Mouse (Mus musculus): ENCODE measurements at regions not wholly inside any gene's neighbourhood (a gene's known extent, or its start where the extent isn't known, plus 50 kb on each side); places are given as distances from the start of the nearest gene placed in this dataset.
"Not testable (repeated sequence)": the region's sequence is repeated elsewhere in the genome, so short reads cannot be mapped to it uniquely, and the experiment has no call there.

- DNase-seq, result no peak
These were observed 243.3 kb upstream of the Srek1ip1 start for GRCm38 (mm10) chr13:104549016-104549415.

DNA sequence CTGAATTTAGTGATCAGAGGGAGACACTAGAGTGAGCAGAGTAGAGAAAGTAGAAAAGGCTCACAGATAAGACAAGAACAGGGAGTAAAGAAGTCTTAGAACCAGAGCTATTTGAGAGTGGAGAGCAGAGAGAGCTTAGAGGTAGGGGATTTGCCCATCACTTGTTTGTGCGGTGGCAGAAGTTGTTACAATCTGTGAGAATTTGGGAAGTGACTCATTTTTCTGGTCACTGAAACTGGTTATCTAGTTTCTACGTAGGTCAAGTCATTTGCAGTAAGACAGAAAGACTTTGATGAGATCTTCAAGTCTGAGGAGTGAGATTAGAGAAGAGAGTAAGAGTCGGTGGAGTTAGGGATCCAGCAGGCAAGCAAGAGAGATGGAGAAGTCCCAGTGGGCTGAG is 239.0 kb upstream of the Srek1ip1 start:
- no peak for DNase-seq

- not testable (repeated sequence) for DNase-seq
These were observed 235.7 kb upstream of the Srek1ip1 start for GRCm38 (mm10) chr13:104556609-104557008.

- DNase-seq, result peak; percentile 26
These were observed 232.4 kb upstream of the Srek1ip1 start for GRCm38 (mm10) chr13:104559876-104560275.

- DNase-seq, result no peak
These were observed 231.7 kb upstream of the Srek1ip1 start for GRCm38 (mm10) chr13:104560500-104561114.

DNA sequence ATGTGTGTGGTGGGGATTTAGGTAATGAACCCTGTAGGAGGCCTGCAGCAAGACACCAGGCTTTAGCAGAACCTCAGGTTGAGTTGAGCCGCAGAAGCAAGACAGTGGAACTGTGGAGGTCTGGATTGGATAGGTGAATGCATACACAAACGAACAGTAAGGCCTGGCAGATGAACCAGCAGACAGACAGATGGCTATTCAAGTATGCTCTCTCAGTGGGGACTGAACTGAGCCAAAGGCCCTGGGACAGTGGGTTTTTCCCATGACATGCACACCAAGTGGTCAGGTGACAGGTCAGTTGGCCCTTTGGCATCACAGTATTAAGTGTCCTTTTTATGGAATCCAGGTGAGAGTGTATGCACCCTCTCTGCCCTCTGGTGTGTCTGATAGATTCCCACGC is 229.7 kb upstream of the Srek1ip1 start:
- peak; percentile 8 for DNase-seq

DNA sequence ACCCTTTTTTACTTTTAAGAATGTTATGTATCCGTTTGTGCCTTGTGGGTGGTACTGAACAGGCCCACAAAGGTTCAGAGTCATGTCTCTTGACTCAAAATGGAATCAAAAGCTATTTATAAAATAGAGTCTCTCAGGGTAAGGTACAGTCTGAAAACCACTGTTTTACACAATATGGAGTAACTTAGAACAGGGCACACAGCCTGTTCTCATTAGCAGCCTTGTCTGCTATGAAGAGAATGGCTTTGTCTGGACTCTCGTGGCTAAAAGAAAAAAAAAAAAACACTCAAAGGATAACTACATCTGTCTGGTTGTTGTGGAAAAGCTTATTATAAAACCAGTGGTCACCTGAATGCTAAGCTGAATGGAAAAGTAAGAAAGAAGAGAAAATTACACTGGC is 229.3 kb upstream of the Srek1ip1 start:
- no peak for DNase-seq

DNA sequence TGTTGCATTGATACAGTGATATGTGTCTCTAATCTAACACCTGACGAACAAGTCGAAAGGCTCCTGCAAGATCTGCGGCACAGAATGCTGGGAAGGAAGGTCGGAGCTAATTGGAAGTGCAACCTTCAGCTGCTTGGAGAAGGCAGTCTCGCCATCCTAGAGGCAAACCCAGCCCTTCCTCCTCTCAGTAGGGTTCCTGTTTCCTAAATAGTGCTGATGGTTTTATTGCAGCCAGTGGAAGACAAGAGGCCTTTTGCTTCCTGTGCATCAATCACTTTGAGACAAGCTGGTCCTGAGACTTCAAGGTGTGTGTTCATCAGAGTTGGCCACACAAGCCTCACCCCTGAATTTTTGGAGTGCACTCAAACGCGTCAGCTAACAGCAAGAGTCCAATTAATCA is 228.4 kb upstream of the Srek1ip1 start:
- DNase-seq, result no peak

DNA sequence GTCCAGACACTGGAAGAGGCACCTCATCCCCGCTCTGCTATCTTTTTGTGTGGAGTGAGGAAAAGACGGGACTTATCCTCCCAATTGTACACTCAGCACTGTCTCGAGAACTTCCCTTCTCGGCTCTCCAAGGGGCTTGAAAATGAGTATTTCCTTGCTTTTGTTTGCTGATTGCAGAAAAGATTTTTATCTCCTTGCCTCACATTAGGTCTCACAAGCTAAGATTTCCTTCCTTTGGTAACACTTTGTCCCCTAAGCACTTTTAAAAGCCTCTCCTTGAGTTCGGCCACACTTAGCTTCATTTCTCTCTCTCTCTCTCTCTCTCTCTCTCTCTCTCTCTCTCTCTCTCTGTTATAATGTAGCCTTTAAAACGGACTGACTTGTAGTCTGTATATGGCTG is 222.5 kb upstream of the Srek1ip1 start:
- no peak for DNase-seq

- DNase-seq, result no peak
These were observed 220.0 kb upstream of the Srek1ip1 start for GRCm38 (mm10) chr13:104572236-104572635.

- no peak for DNase-seq
These were observed 217.9 kb upstream of the Srek1ip1 start for GRCm38 (mm10) chr13:104574396-104574795.

DNA sequence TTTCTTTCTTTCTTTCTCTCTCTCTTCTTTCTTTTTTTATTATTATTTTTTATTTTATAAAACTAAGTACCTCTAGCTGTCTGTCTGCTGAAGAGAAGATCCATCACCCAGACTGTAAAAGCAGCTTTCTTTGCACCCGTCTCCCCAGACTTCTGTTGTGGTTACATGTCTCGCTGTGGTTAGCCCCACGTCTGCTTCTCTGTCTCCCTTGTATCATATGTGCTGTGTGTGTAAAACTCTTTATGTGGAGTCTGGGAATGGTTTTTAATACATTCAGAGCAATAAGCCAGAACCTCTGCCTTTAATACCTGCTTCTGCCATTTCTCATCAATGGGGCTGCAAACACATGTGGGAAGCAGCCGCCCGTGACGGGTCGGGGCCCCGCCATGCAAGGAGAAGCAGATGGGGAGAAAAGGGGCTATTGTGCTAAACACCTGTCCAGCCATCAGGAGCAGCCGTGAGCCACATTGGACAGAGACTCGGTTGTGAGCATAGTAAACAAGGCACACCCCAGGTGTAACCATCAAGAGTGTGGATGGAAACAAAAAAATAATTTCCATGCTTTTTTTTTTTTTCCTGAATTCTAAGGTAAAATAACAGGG is 216.0 kb upstream of the Srek1ip1 start:
- no peak for DNase-seq

GRCm38 (mm10) chr13:104577856-104578255 is 214.4 kb upstream of the Srek1ip1 start:
- no peak for DNase-seq

DNA sequence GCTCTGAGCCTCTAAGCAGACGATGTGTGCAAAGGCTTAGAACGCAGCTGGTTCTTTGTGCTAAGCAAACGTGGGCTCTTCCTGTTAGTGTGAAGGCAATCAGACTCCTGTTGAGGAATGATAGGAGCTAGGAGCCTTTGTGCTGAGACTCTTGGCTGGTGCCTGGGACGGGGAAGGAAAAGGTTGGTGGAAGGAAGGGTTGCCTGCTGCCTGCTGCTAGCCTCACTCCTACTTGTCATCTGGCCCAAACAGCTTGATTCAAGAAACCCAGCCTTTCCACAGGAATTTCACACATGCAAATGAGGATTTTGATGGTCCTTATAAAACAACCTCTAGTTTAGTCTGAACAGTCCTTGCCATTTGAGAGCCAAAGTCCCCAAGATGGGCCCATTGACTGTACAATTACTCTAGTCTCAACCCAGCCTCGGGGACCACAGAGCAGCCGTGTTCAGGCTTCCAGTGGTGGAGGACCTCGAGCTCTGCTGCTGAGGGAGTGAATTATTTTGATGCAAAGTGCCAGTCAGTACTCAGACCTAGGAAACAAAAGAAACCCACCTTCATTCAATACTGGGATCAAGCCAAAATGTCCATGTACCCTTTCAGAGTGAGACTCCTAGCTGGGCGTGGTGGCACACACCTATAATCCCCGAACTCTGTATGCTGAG is 211.5 kb upstream of the Srek1ip1 start:
- DNase-seq, result no peak
